Mouse (Mus musculus) neural tube, embryonic 15.5 days (tissue): ENCODE measurements at regions not wholly inside any gene's neighbourhood (a gene's known extent, or its start where the extent isn't known, plus 50 kb on each side); places are given as distances from the start of the nearest gene placed in this dataset.
"Not testable (repeated sequence)": the region's sequence is repeated elsewhere in the genome, so short reads cannot be mapped to it uniquely, and the experiment has no call there.

Source experiments
- ATAC-seq: fragments of 200-750 bp; cut with Nextera tagmentation; 2 replicates; pipeline ENCODE4 v1.8.0; 2017; ENCODE audit warnings: mild to moderate bottlenecking, moderate TSS enrichment, moderate library complexity; ENCODE audit not compliant: low FRiP score
- H3K27ac ChIP-seq: fragments of 300-500 bp; sonication (generic); replicated peaks from 2 replicates; pipeline ENCODE4 v1.5.1; 2015; ENCODE audit warnings: mild to moderate bottlenecking, inconsistent platforms
- H3K27me3 ChIP-seq: fragments of 300-500 bp; sonication (generic); replicated peaks from 2 replicates; pipeline ENCODE4 v1.6.1; 2015; ENCODE audit warnings: inconsistent platforms
- H3K36me3 ChIP-seq: fragments of 300-500 bp; sonication (generic); 2 replicates; pipeline ENCODE4 v1.6.1; 2015; ENCODE audit warnings: inconsistent platforms
- H3K4me1 ChIP-seq: fragments of 300-500 bp; sonication (generic); 2 replicates; pipeline ENCODE4 v1.6.1; 2015; ENCODE audit warnings: inconsistent platforms
- H3K4me2 ChIP-seq: fragments of 300-500 bp; sonication (generic); 2 replicates; pipeline ENCODE4 v1.6.1; 2015; ENCODE audit warnings: inconsistent platforms, mild to moderate bottlenecking, moderate library complexity
- H3K4me3 ChIP-seq: fragments of 300-500 bp; sonication (generic); replicated peaks from 2 replicates; pipeline ENCODE4 v1.5.1; 2015; ENCODE audit warnings: mild to moderate bottlenecking, inconsistent platforms
- H3K9ac ChIP-seq: fragments of 300-500 bp; sonication (generic); replicated peaks from 2 replicates; pipeline ENCODE4 v1.6.1; 2015; ENCODE audit warnings: mild to moderate bottlenecking, inconsistent platforms
- H3K9me3 ChIP-seq: fragments of 300-500 bp; sonication (generic); replicated peaks from 2 replicates; pipeline ENCODE4 v1.6.1; 2016; ENCODE audit warnings: inconsistent platforms
- WGBS: fragments of 180-500 bp; shearing (Covaris S2); methylation state at CpG from one replicate; pipeline ENCODE4 v1.1.7; 2015; ENCODE audit warnings: mixed read lengths; 5-methylcytosine and 5-hydroxymethylcytosine counted together

GRCm38 (mm10) chr3:114627103-114627502 lies 276.8 kb upstream of the Olfm3 start:
- ATAC-seq = no peak
- Histone ChIP-seq H3K27me3 (no peaks in the 10 kb centered on the region), H3K4me1 (no peaks in the 10 kb centered on the region), H3K27ac (no peak overlapping the region), H3K4me3 (no peak overlapping the region), H3K9ac (no peak overlapping the region), H3K9me3 (no peaks in the 10 kb centered on the region), H3K36me3 (no peaks in the 10 kb centered on the region), H3K4me2 (no peak overlapping the region)
- 55% methylated on average over 2 of the region's 2 CpGs for WGBS

GRCm38 (mm10) chr3:114635362-114635761 lies 268.5 kb upstream of the Olfm3 start:
- WGBS = 48% methylated on average over 2 of the region's 2 CpGs
- no peak for ATAC-seq

DNA sequence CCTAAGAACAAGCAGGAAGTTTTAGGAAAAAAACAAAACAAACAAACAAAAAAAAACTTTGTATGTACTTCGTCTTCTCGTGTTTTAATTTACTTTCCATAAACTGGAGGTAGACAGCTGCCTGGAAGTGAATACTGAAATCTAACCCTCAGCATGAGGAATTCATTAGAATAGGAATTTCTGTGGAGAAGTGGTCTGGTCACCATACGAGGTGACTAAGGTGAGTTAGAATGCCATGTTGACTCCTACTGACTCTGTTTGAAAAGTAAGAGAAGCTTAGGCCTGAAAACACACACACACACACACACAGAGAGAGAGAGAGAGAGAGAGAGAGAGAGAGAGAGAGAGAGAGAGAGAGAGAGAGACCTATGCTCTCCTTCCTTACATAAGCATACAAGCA lies 255.9 kb upstream of the Olfm3 start:
- H3K36me3 ChIP-seq = no peaks in the 10 kb centered on the region
- no peak overlapping the region for H3K9ac ChIP-seq
- H3K27ac ChIP-seq = no peak overlapping the region
- H3K27me3 ChIP-seq = no peaks in the 10 kb centered on the region
- no peak overlapping the region for H3K4me2 ChIP-seq
- H3K4me1 ChIP-seq = no peaks in the 10 kb centered on the region
- H3K4me3 ChIP-seq = no peak overlapping the region
- ATAC-seq = no peak
- 78% methylated on average over 3 of the region's 3 CpGs for WGBS
- H3K9me3 ChIP-seq = no peaks in the 10 kb centered on the region

More at GRCm38 (mm10) chr3:114635362-114635761, 268.5 kb upstream of the Olfm3 start:
- Histone ChIP-seq H3K36me3 (no peaks in the 10 kb centered on the region), H3K4me1 (no peaks in the 10 kb centered on the region), H3K27ac (no peak overlapping the region), H3K27me3 (no peaks in the 10 kb centered on the region), H3K9ac (no peak overlapping the region), H3K4me3 (no peak overlapping the region), H3K9me3 (no peaks in the 10 kb centered on the region), H3K4me2 (no peak overlapping the region)

DNA sequence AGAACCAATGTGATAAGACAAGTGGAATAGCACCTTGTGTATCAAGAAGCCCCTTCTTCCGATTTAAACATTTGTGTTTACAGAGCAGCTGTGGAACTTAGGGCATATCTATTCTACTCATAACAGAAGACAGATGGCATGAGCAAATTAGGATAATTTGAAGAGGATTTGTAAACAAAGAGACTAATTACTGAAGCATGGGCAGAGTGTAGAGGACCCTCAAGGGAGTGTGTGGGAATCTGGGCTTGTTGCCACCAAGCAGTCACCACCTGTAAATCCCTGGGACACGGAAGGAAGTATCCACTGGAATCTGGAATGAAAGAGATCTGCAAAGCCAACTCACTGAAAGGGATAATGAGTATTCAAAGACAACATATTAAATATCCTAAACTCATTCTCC lies 205.9 kb upstream of the Olfm3 start:
- Histone ChIP-seq H3K4me3 (no peak overlapping the region), H3K36me3 (no peaks in the 10 kb centered on the region), H3K4me2 (no peak overlapping the region), H3K9me3 (no peaks in the 10 kb centered on the region), H3K27ac (no peak overlapping the region), H3K4me1 (no peaks in the 10 kb centered on the region), H3K9ac (no peak overlapping the region), H3K27me3 (no peaks in the 10 kb centered on the region)
- WGBS = 50% methylated on average over 2 of the region's 2 CpGs
- peak; percentile 66; the same call in 1 of the 2 replicates for ATAC-seq

- no peaks in the 10 kb centered on the region for H3K36me3 ChIP-seq
- H3K4me2 ChIP-seq = no peak overlapping the region
- WGBS = 100% methylated on average over 1 of the region's 1 CpGs
- no peaks in the 10 kb centered on the region for H3K27me3 ChIP-seq
- no peak overlapping the region for H3K9ac ChIP-seq
- no peak for ATAC-seq
- H3K9me3 ChIP-seq = no peaks in the 10 kb centered on the region
- H3K4me1 ChIP-seq = no peaks in the 10 kb centered on the region
- no peak overlapping the region for H3K27ac ChIP-seq
- no peak overlapping the region for H3K4me3 ChIP-seq
These were observed 178.7 kb upstream of the Olfm3 start for GRCm38 (mm10) chr3:114725131-114725530.

- no peak overlapping the region for H3K27ac ChIP-seq
- H3K36me3 ChIP-seq = no peaks in the 10 kb centered on the region
- H3K9ac ChIP-seq = no peak overlapping the region
- no peak overlapping the region for H3K4me2 ChIP-seq
- ATAC-seq = no peak
- WGBS = 88% methylated on average over 2 of the region's 2 CpGs
- no peak overlapping the region for H3K4me3 ChIP-seq
- no peaks in the 10 kb centered on the region for H3K27me3 ChIP-seq
- no peaks in the 10 kb centered on the region for H3K9me3 ChIP-seq
- H3K4me1 ChIP-seq = no peaks in the 10 kb centered on the region
These were observed 167.5 kb upstream of the Olfm3 start for GRCm38 (mm10) chr3:114736426-114736825.

DNA sequence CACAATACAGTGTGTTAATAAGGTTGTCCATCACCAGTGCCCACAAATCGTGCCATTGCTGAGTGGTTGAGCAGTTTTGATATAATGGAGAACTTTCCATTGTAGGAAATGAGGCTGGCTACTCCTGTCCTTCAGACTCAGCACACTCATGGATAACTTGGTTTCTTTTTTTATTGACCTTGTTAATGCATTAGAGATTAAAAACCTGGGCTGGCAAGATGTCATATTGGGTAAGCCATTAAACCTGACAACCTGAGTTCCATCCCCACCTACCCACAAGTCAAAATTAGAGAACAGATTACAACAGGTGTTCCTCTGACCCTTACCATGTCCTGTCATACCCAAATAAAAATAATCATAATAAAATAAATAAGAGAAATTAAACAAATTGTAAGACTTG lies 159.7 kb upstream of the Olfm3 start:
- Histone ChIP-seq H3K36me3 (no peaks in the 10 kb centered on the region), H3K27ac (no peak overlapping the region), H3K9ac (no peak overlapping the region), H3K27me3 (no peaks in the 10 kb centered on the region), H3K4me2 (no peak overlapping the region), H3K4me3 (no peak overlapping the region), H3K4me1 (no peaks in the 10 kb centered on the region), H3K9me3 (no peaks in the 10 kb centered on the region)
- no peak for ATAC-seq
- 88% methylated on average over 1 of the region's 1 CpGs for WGBS

DNA sequence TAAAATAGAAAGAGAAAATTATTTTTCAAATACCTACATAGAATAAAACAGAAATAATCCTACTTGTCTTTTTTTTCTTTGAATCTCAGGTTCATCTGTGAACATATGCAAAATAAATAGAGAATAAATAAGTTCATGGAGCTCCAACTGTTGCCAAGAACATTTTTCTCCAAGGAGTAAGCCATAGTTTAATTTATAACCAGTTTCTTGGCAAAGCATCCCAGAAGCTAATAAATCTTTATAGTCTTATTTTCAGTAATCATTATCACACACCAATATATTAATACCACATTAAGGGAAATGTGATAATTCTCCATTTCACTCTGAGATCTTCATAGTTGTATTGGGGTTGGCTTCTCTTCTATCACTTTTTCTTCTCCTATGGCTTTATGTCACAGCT lies 158.7 kb upstream of the Olfm3 start:
- no peak for ATAC-seq

DNA sequence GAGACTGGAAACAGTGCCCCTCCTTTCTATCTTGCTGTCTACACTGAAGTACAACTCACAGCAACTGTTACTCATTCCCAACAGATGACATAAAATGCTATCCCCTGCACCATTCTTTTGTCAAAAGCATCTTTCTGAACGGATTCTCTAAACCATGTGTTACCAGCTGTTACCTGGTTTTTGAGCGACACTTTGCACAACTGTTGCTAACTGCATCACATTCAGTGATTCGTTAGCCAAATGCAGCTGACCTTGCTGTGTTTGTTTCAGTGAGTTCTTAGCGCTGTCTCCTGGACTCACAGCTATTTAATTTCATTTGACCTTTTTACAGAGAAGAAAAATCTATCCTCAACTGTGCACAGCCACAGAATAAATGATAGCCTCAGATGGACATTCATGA lies 146.6 kb upstream of the Olfm3 start:
- Histone ChIP-seq H3K9me3 (no peaks in the 10 kb centered on the region), H3K27me3 (no peaks in the 10 kb centered on the region), H3K36me3 (no peaks in the 10 kb centered on the region), H3K4me2 (no peak overlapping the region), H3K27ac (no peak overlapping the region), H3K9ac (no peak overlapping the region), H3K4me3 (no peak overlapping the region), H3K4me1 (no peaks in the 10 kb centered on the region)
- 82% methylated on average over 4 of the region's 4 CpGs for WGBS
- no peak for ATAC-seq

More for the DNA sequence above, 158.7 kb upstream of the Olfm3 start:
- Histone ChIP-seq H3K9ac (no peak overlapping the region), H3K9me3 (no peaks in the 10 kb centered on the region), H3K4me3 (no peak overlapping the region), H3K4me1 (no peaks in the 10 kb centered on the region), H3K4me2 (no peak overlapping the region), H3K36me3 (no peaks in the 10 kb centered on the region), H3K27ac (no peak overlapping the region), H3K27me3 (no peaks in the 10 kb centered on the region)

DNA sequence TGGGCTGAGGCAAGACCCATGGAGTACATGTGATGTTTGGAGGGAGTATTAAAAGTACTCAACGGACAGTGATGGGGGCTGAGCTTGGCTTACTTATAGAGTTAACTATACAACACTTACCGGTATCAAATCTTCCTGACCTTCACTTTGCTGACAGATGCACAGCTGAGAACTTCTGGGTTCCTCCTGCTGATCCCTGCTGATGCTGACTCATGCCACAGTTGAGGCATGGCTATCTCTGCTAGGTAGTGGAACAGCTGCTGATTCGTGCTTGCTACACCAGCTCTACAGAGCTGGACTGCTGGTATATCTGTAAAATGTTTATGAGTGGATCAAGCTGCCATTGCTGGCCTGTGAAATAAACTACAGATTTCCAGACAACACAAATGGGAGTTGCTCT lies 145.3 kb upstream of the Olfm3 start:
- no peaks in the 10 kb centered on the region for H3K27me3 ChIP-seq
- no peak for ATAC-seq
- no peak overlapping the region for H3K27ac ChIP-seq
- no peak overlapping the region for H3K4me2 ChIP-seq
- WGBS = 91% methylated on average over 3 of the region's 3 CpGs
- H3K36me3 ChIP-seq = no peaks in the 10 kb centered on the region
- H3K9me3 ChIP-seq = no peaks in the 10 kb centered on the region
- H3K4me1 ChIP-seq = no peaks in the 10 kb centered on the region
- H3K9ac ChIP-seq = no peak overlapping the region
- no peak overlapping the region for H3K4me3 ChIP-seq

- Histone ChIP-seq H3K4me2 (no peak overlapping the region), H3K9me3 (no peaks in the 10 kb centered on the region), H3K4me3 (no peak overlapping the region), H3K9ac (no peak overlapping the region), H3K27me3 (no peaks in the 10 kb centered on the region), H3K27ac (no peak overlapping the region), H3K4me1 (no peaks in the 10 kb centered on the region), H3K36me3 (no peaks in the 10 kb centered on the region)
- ATAC-seq = no peak
- WGBS = 19% methylated on average over 1 of the region's 1 CpGs
These were observed 144.4 kb upstream of the Olfm3 start for GRCm38 (mm10) chr3:114759290-114760002.

- H3K4me2 ChIP-seq, H3K27me3 ChIP-seq, H3K4me3 ChIP-seq, H3K9ac ChIP-seq, H3K9me3 ChIP-seq, H3K27ac ChIP-seq, ATAC-seq, H3K36me3 ChIP-seq, H3K4me1 ChIP-seq: not testable (repeated sequence)
- 92% methylated on average over 8 of the region's 8 CpGs for WGBS
These were observed 141.5 kb upstream of the Olfm3 start for GRCm38 (mm10) chr3:114762373-114762772.

- 52% methylated on average over 1 of the region's 1 CpGs for WGBS
- no peak overlapping the region for H3K9ac ChIP-seq
- H3K9me3 ChIP-seq = no peaks in the 10 kb centered on the region
- no peak overlapping the region for H3K4me3 ChIP-seq
- no peak overlapping the region for H3K4me2 ChIP-seq
- no peaks in the 10 kb centered on the region for H3K27me3 ChIP-seq
- no peak overlapping the region for H3K27ac ChIP-seq
- no peaks in the 10 kb centered on the region for H3K4me1 ChIP-seq
- H3K36me3 ChIP-seq = no peaks in the 10 kb centered on the region
- ATAC-seq = no peak
These were observed 114.8 kb upstream of the Olfm3 start for GRCm38 (mm10) chr3:114789082-114789481.
